Mouse (Mus musculus): Measurements from ENCODE around the gene Fat2.

DNA sequence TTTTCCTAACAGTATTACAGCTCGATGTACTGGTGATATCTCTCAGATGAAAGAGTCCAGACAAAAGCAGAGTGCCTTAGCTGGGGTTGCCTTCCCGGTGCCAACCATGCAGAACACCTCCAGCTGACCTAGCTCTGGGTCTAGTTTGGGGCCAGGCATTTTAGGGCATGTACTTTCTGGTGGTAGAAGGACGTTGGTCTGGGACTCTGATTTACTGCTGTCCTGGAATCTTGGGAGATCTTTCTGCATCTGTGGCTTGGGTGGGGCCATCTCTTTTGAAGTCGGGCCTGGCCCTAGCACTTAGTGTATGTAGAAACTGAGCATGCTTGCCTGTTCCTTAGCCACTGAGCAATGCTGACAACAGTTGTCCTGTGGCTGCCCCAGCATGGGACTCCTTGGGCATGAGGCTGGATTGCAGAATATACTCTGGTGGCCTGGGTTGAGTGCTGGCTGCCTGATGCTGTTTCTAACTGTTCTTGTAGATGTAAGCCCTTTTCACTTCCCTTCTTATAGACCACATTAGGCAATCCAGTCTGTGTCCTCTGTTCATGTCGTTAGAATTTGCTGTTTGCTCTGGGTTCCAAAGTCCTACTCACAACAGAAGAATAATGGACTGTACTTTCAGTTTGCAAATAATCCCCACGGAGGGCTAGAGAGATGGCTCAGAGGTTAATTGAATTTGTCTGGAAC, 128.2 kb downstream of the Fat2 start:
- no peak for TF ChIP-seq POLR2A (IDR thresholded peaks at IDR 0.05; ENCODE audit: borderline replicate concordance, control insufficient read depth, low read depth, low read length)
- TF ChIP-seq CTCF (IDR thresholded peaks at IDR 0.05; ENCODE audit: control insufficient read depth, insufficient read depth, low read length), result no peak
